Mouse (Mus musculus): Measurements from ENCODE around the gene Spdef.

Gene Spdef

GRCm38 (mm10) chr17:27724327-27724726, 4.4 kb downstream of the Spdef start:
- no peak for DNase-seq

- DNase-seq: no peak
These were observed 7.6 kb downstream of the Spdef start for GRCm38 (mm10) chr17:27721125-27721664.

GRCm38 (mm10) chr17:27720326-27720725, 8.4 kb downstream of the Spdef start:
- DNase-seq: no peak

- no peak for DNase-seq
These were observed 9.1 kb downstream of the Spdef start for GRCm38 (mm10) chr17:27719663-27720062.

GRCm38 (mm10) chr17:27718250-27718649, 10.5 kb downstream of the Spdef start:
- DNase-seq: peak; percentile 35

GRCm38 (mm10) chr17:27716804-27717203, 12.0 kb downstream of the Spdef start:
- peak; percentile 68 for DNase-seq

GRCm38 (mm10) chr17:27712832-27713231, 15.9 kb downstream of the Spdef start:
- DNase-seq: no peak

- DNase-seq: no peak
These were observed 19.1 kb downstream of the Spdef start for GRCm38 (mm10) chr17:27709650-27710049.

- peak; percentile 84 for DNase-seq
These were observed 20.6 kb downstream of the Spdef start for GRCm38 (mm10) chr17:27707954-27708661.

GRCm38 (mm10) chr17:27705661-27706060, 23.1 kb downstream of the Spdef start:
- no peak for DNase-seq

- DNase-seq: no peak
These were observed 24.7 kb downstream of the Spdef start for GRCm38 (mm10) chr17:27703961-27704621.

- peak; percentile 65 for DNase-seq
These were observed 26.2 kb downstream of the Spdef start for GRCm38 (mm10) chr17:27702518-27702917.

GRCm38 (mm10) chr17:27701856-27702255, 26.9 kb downstream of the Spdef start:
- DNase-seq: no peak

- DNase-seq: no peak
These were observed 27.9 kb downstream of the Spdef start for GRCm38 (mm10) chr17:27700812-27701211.

GRCm38 (mm10) chr17:27699641-27700244, 29.0 kb downstream of the Spdef start:
- no peak for DNase-seq

- DNase-seq: no peak
These were observed 37.6 kb downstream of the Spdef start for GRCm38 (mm10) chr17:27690993-27691693.

GRCm38 (mm10) chr17:27686395-27686794, 42.4 kb downstream of the Spdef start:
- no peak for DNase-seq

GRCm38 (mm10) chr17:27685550-27685913, 43.2 kb downstream of the Spdef start:
- no peak for DNase-seq

- peak; percentile 56 for DNase-seq
These were observed 43.7 kb downstream of the Spdef start for GRCm38 (mm10) chr17:27684886-27685549.

GRCm38 (mm10) chr17:27678924-27679813, 49.6 kb downstream of the Spdef start:
- no peak for DNase-seq

GRCm38 (mm10) chr17:27677756-27678155, 51.0 kb downstream of the Spdef start:
- no peak for DNase-seq

GRCm38 (mm10) chr17:27676270-27676669, 52.5 kb downstream of the Spdef start:
- DNase-seq: no peak
